Mouse (Mus musculus) embryonic facial prominence, embryonic 14.5 days (tissue): Measurements from ENCODE around the gene Gm20696. TPM values are rescaled to one million over a fixed set of nuclear protein-coding genes. Genes with fewer than 3 reads are reported as not detected.

Source experiments
- ATAC-seq: fragments of 200-750 bp; cut with Nextera tagmentation; 2 replicates; pipeline ENCODE4 v1.8.0; 2017; ENCODE audit warnings: low read depth, moderate number of reproducible peaks, moderate TSS enrichment
- DNase-seq: peaks from one replicate; pipeline ENCODE4 v3.0.0-alpha.2; 2015; ENCODE audit warnings: low spot score
- H3K27ac ChIP-seq: fragments of 300-500 bp; sonication (generic); replicated peaks from 2 replicates; pipeline ENCODE4 v1.5.1; 2014; ENCODE audit warnings: low read depth, mild to moderate bottlenecking, low read length, moderate library complexity
- H3K27me3 ChIP-seq: fragments of 300-500 bp; sonication (generic); replicated peaks from 2 replicates; pipeline ENCODE4 v1.6.1; 2014; ENCODE audit warnings: low read length; ENCODE audit not compliant: control insufficient read depth, insufficient read depth
- H3K36me3 ChIP-seq: fragments of 300-500 bp; sonication (generic); 2 replicates; pipeline ENCODE4 v1.6.1; 2014; ENCODE audit warnings: low read length, mixed read lengths; ENCODE audit not compliant: control insufficient read depth, insufficient read depth
- H3K4me1 ChIP-seq: fragments of 300-500 bp; sonication (generic); 2 replicates; pipeline ENCODE4 v1.6.1; 2014; ENCODE audit warnings: antibody characterized with exemption, low read length; ENCODE audit not compliant: control insufficient read depth, insufficient read depth
- H3K4me2 ChIP-seq: fragments of 300-500 bp; sonication (generic); 2 replicates; pipeline ENCODE4 v1.6.1; 2014; ENCODE audit warnings: low read depth, mild to moderate bottlenecking, low read length, moderate library complexity, mixed read lengths
- H3K4me3 ChIP-seq: fragments of 300-500 bp; sonication (generic); 2 replicates; pipeline ENCODE4 v1.5.1; 2014; ENCODE audit warnings: low read depth, mild to moderate bottlenecking, low read length
- H3K9ac ChIP-seq: fragments of 300-500 bp; sonication (generic); 2 replicates; pipeline ENCODE4 v1.6.1; 2014; ENCODE audit warnings: low read depth, mild to moderate bottlenecking, low read length, moderate library complexity, mixed read lengths
- H3K9me3 ChIP-seq: fragments of 300-500 bp; sonication (generic); 2 replicates; pipeline ENCODE4 v1.6.1; 2016; ENCODE audit warnings: low read length; ENCODE audit not compliant: control insufficient read depth
- WGBS: fragments of 180-500 bp; shearing (Covaris S2); extraction: QIAGEN DNeasy Blood & Tissue Kit; methylation state at CpG from one replicate; pipeline ENCODE4 v1.1.7; 2014; 5-methylcytosine and 5-hydroxymethylcytosine counted together
- polyA plus RNA-seq: library from polyadenylated mRNA; unstranded; fragments of >200 nt; fragmentation: Nextera tagmentation; extraction: Ambion mirVana; gene quantifications from 2 replicates; pipeline ENCODE4 v1.2.1, GENCODE M21; 2014

Gm20696 gene
- polyA plus RNA-seq, 1 experiment from 2014 or later = 3.0 TPM

DNA sequence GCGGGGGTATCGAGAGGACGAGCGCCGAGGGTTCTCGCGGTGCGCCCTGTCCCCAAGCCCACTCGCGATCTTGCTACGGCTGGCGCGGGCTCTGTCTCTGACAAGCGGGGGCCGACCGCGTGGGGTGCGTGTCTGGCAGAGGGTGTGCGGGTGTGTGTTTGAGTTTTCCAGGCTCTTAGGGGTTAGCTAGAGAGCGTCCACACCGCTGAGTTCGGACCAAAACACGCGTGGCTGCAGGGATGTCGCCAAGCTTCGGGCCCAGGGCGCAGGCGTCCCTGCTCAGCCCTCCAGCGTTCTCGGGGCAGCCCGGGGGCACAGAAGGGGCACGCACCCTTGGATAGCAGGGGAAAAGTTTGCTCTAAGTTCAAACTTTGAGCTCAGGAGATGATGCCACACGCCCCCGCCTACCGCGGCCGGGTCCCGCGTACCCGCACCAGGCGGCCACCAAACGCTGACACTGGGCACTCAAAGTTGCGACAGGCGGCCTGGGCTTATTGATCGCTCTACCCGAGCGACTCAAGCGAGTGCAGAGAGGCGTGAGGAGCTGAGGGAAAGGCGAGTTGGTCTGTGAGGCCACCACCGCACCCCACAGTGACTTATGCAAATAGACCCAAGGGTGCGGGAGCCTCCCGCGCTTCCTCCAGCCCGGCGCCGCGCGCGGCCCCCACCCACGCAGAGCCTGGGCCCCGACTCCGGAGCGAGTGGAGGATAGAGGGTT is 144.8 kb downstream of the Gm20696 start:
- no peaks in the 10 kb centered on the region for H3K27me3 ChIP-seq
- no peaks in the 10 kb centered on the region for H3K4me1 ChIP-seq
- DNase-seq = peak; percentile 52
- peak overlapping the region; percentile 89 for H3K4me2 ChIP-seq
- no peaks in the 10 kb centered on the region for H3K9me3 ChIP-seq
- peak overlapping the region; percentile 81 for H3K4me3 ChIP-seq
- peak; percentile 10 for ATAC-seq
- 0 out of 2 replicates have a peak, but pooled peaks cover under 1% of the 10 kb centered on the region for H3K36me3 ChIP-seq
- under 1% methylated on average over 44 of the region's 64 CpGs for WGBS
- peak overlapping the region; percentile 99 for H3K27ac ChIP-seq
- peak overlapping the region; percentile 91 for H3K9ac ChIP-seq

DNA sequence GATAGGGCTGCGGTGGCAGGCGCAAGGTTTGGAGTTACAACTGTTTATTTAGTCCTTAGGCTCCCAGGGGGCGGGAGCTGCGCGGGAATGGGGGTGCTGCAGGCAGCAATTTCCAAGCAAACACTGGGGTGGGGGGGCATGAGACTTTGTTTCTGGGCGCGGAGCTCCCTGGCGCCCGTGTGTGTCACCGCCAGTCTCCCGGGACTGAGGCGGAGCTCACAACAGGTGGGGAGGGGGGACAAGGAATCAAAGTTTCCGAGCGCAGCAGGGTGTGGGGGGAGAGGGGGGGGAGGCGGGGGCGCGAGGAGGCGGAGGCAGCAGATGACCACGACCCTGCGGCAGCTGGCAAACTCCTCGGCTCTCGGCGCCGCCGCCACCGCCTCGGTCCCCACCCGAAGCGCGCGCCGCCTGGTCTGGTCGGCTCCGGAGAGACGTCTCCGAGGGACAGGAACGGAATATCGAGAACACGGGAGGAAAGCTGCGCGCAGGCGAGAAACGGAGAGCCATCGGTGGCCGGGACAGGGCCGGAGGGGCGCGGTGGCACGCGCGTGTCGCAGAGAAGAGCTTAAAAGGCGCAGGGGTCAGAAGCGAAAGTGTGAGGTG is 145.5 kb downstream of the Gm20696 start:
- peak; percentile 70 for ATAC-seq
- Histone ChIP-seq H3K4me1 (no peaks in the 10 kb centered on the region), H3K4me2 (peak overlapping the region; percentile 89), H3K4me3 (peak overlapping the region; percentile 81), H3K9ac (peak overlapping the region; percentile 91), H3K27me3 (no peaks in the 10 kb centered on the region), H3K36me3 (no peaks in the 10 kb centered on the region), H3K9me3 (no peaks in the 10 kb centered on the region), H3K27ac (peak overlapping the region; percentile 99)
- DNase-seq = peak; percentile 90
- WGBS = 0% methylated on average over 26 of the region's 54 CpGs

DNA sequence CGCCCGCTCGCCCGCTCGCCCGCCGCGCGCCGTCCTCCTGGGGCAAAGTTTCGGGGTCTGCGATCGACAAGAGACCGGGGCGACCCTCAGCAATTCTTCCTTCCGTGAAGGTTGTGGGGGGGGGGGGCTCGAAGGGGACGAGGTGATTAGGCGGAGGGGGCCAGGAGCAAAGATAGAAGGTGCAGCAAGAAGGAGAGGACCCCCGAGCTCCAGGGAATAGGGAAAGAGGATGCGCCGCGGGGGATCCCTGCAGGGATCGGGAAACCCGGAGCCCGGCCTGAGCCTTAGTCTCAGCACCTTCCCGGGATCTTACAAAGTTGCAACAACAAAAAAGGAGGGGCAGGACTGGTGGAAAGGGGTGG is 145.9 kb downstream of the Gm20696 start:
- peak overlapping the region; percentile 89 for H3K4me2 ChIP-seq
- no peak for ATAC-seq

DNA sequence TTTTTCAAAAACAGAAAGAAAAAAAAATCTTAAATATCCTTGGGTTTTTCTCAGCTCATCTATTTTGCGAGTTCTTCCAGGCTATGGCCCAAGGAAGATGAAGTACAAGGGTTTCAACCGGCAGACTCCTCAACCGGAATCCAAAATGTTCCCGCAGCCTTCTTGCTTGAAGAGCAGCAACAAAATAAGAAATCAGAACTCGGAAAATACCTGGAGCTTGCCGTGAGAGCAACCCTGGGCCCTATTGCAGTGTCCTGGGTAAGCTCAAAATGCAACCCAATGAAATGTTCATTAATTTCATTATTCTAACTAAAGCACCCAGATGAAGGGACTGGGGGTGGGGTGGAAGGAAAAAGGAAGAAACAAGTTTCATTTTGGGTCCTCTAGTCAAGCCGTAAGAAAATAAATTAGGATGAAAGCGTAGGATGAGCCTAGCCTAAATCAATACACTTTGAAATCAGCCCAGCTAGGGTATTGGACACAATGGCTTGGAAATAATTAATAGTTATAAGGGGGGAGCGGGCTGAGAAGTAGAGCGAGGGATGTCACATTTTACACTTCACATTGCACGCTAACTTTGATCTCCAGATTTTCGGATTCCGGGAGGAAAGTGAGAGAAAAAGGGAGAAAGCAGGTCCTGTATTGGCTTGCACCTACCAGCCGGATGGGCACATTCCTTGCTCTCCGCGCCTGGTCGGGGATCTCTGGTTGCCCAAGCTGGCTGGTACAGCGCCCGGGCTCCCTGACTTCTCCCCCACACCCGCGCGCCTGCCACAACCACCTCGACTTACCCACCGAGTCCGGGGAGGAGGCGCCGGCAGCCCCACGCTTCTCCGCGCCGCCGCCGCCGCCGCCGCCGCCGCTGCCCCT is 146.6 kb downstream of the Gm20696 start:
- H3K4me1 ChIP-seq = no peaks in the 10 kb centered on the region
- peak overlapping the region; percentile 91 for H3K9ac ChIP-seq
- ATAC-seq (no peak), DNase-seq (no peak)
- 5% methylated on average over 22 of the region's 38 CpGs for WGBS
- H3K27me3 ChIP-seq = no peaks in the 10 kb centered on the region
- peak overlapping the region; percentile 89 for H3K4me2 ChIP-seq
- H3K36me3 ChIP-seq = no peaks in the 10 kb centered on the region
- no peaks in the 10 kb centered on the region for H3K9me3 ChIP-seq
- H3K4me3 ChIP-seq = peak overlapping the region; percentile 81
- H3K27ac ChIP-seq = peak overlapping the region; percentile 99

More for the DNA sequence above, 145.9 kb downstream of the Gm20696 start:
- WGBS = under 1% methylated on average over 15 of the region's 27 CpGs
- Histone ChIP-seq H3K9ac (peak overlapping the region; percentile 91), H3K27me3 (no peaks in the 10 kb centered on the region), H3K27ac (peak overlapping the region; percentile 99), H3K4me1 (no peaks in the 10 kb centered on the region), H3K4me3 (peak overlapping the region; percentile 81), H3K9me3 (no peaks in the 10 kb centered on the region), H3K36me3 (no peaks in the 10 kb centered on the region)
- DNase-seq = no peak

DNA sequence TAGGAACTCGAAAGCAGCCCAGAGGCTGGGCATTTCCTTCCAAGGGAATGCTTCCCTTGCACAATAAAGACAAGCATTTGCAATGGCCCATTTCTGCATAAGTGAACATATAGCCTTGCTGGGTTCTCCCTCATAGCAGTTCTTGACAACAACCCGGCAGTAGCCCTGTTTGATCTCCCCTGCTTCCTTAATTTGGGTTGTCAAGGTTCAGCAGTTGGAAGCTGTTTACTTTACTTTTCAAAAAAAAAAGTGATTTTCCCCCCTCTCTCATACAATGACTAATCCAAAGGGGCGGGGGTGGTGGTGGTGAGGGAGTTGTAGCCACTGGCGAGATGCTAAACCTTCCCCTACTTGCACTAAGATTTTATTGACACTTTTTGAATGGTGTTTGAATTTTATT is 147.5 kb downstream of the Gm20696 start:
- no peak overlapping the region for H3K9ac ChIP-seq
- ATAC-seq (no peak), DNase-seq (no peak)
- no peak overlapping the region for H3K27ac ChIP-seq
- H3K4me1 ChIP-seq = no peaks in the 10 kb centered on the region
- H3K4me3 ChIP-seq = peak overlapping the region; percentile 81
- H3K27me3 ChIP-seq = no peaks in the 10 kb centered on the region
- H3K4me2 ChIP-seq = peak overlapping the region; percentile 89
- H3K36me3 ChIP-seq = no peaks in the 10 kb centered on the region
- 36% methylated on average over 4 of the region's 4 CpGs for WGBS
- no peaks in the 10 kb centered on the region for H3K9me3 ChIP-seq

DNA sequence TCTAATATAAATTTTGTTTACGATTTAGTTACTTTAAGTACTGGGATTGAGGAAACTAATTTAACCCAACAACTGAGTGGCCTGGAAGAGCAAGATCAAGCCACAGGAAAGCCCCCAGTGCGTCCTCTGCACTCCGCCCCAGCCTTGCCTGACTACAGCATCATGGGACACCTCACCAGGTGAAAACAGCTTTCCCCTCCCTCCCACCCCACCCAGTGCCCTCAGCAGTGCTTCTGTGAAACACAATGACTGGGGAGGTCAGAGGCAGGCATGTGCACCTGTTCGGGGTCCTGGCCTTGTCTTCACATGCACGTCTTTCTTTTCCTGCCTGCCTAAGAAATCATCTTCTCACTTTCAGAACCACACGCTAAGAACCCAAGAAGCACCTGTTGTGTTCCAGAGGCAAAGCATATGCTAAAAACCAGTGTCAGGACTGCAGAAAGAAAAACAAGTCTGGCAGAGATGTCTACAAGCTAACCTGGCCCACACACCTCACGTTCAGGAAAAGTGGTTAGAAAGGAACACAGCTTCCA is 150.9 kb downstream of the Gm20696 start:
- ATAC-seq (no peak), DNase-seq (no peak)
- 70% methylated on average over 7 of the region's 7 CpGs for WGBS
- no peaks in the 10 kb centered on the region for H3K27me3 ChIP-seq
- H3K9ac ChIP-seq = no peak overlapping the region
- no peak overlapping the region for H3K4me2 ChIP-seq
- H3K4me1 ChIP-seq = peaks cover 6% of the 10 kb centered on the region
- no peaks in the 10 kb centered on the region for H3K36me3 ChIP-seq
- no peaks in the 10 kb centered on the region for H3K9me3 ChIP-seq
- H3K27ac ChIP-seq = no peak overlapping the region
- H3K4me3 ChIP-seq = no peak overlapping the region

DNA sequence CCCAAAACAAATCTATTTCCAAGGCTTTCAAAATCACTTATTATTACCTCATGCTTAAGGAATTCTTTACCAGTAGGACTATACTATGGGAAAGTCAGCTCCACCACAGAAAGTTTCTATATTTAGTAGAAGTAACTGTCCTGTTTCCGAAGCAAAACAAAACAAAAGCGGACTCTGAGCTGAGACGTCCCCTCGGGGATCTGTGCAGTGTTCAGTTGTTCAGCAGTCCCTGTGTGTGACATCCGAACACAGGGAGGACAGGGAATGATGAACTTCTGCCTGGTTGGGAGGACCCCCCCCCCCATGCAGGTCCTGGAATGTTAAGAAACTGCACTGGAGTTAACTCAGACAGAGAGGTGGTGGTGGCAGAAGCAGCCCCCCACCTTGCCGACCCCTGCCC is 154.7 kb downstream of the Gm20696 start:
- Histone ChIP-seq H3K27ac (peak overlapping the region; percentile 44), H3K36me3 (no peaks in the 10 kb centered on the region), H3K4me3 (no peak overlapping the region), H3K4me1 (peaks cover 17% of the 10 kb centered on the region), H3K4me2 (peak overlapping the region; percentile 32; the same call in 1 of the 2 replicates), H3K27me3 (no peaks in the 10 kb centered on the region), H3K9ac (no peak overlapping the region), H3K9me3 (no peaks in the 10 kb centered on the region)
- 24% methylated on average over 6 of the region's 6 CpGs for WGBS
- no peak for DNase-seq
- ATAC-seq = no peak

DNA sequence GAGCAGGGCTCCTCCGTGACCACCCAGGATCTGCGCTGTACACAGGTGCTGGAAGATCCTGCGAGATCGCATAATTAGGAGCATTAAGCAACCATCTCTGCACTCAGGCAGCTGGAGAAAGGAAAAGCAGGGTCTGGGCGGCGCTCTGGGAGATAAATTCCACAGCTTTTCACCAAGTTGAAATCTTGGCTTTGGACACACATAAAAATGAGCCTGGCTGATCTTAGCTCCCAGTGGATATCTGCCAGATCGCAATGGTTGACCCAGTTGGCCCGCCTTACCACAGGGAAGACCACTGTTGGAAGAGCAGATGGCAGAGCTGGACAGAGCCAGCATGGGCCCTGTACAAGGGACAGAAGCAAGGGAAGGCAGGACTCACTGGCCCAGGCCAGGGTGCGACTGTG is 157.4 kb downstream of the Gm20696 start:
- Histone ChIP-seq H3K27ac (no peak overlapping the region), H3K36me3 (peaks cover 7% of the 10 kb centered on the region; the same call in 1 of the 2 replicates), H3K9ac (no peak overlapping the region), H3K4me1 (peaks cover 17% of the 10 kb centered on the region), H3K4me2 (no peak overlapping the region), H3K4me3 (no peak overlapping the region), H3K9me3 (no peaks in the 10 kb centered on the region), H3K27me3 (no peaks in the 10 kb centered on the region)
- peak; percentile 51 for DNase-seq
- no peak for ATAC-seq
- WGBS = 78% methylated on average over 9 of the region's 9 CpGs
